Mouse (Mus musculus) heart, embryonic 14.5 days (tissue): Measurements from ENCODE around the gene Ccdc89. TPM values are rescaled to one million over a fixed set of nuclear protein-coding genes. Genes with fewer than 3 reads are reported as not detected.

ENCODE experiments used
- ATAC-seq: fragments of 200-750 bp; cut with Nextera tagmentation; 2 replicates; pipeline ENCODE4 v1.8.0; 2017; ENCODE audit warnings: low read depth, moderate TSS enrichment; ENCODE audit not compliant: insufficient number of reproducible peaks, insufficient read depth, low FRiP score
- H3K27ac ChIP-seq, 2 experiments: fragments of 200-500 bp in 1 of 2; fragments of 300-500 bp in 1 of 2; sonication (generic) in 1 of 2; replicated peaks in 1 of 2; 2 replicates each; pipeline ENCODE4 v1.5.1; 2012 to 2014; ENCODE audit warnings: low read depth in 2 of 2, low read length in 2 of 2, control low read depth in 1 of 2, mild to moderate bottlenecking in 1 of 2, mixed read lengths in 1 of 2; ENCODE audit not compliant: control insufficient read depth in 1 of 2, insufficient read depth in 1 of 2
- H3K27me3 ChIP-seq: fragments of 300-500 bp; sonication (generic); 2 replicates; pipeline ENCODE4 v1.6.1; 2014; ENCODE audit warnings: mild to moderate bottlenecking, low read length, control low read depth; ENCODE audit not compliant: control insufficient read depth, insufficient read depth
- H3K36me3 ChIP-seq: fragments of 300-500 bp; sonication (generic); 2 replicates; pipeline ENCODE4 v1.6.1; 2014; ENCODE audit warnings: mild to moderate bottlenecking, control low read depth, low read length, mixed read lengths; ENCODE audit not compliant: control insufficient read depth, insufficient read depth
- H3K4me1 ChIP-seq, 2 experiments: fragments of 200-500 bp in 1 of 2; fragments of 300-500 bp in 1 of 2; sonication (generic) in 1 of 2; 2 replicates each; pipeline ENCODE4 v1.6.1; 2012 to 2014; ENCODE audit warnings: low read length in 2 of 2, control low read depth in 1 of 2, mixed read lengths in 1 of 2; ENCODE audit not compliant: control insufficient read depth in 2 of 2, insufficient read depth in 2 of 2
- H3K4me2 ChIP-seq: fragments of 300-500 bp; sonication (generic); 2 replicates; pipeline ENCODE4 v1.6.1; 2014; ENCODE audit warnings: mild to moderate bottlenecking, low read length
- H3K4me3 ChIP-seq, 2 experiments: fragments of 200-500 bp in 1 of 2; fragments of 300-500 bp in 1 of 2; sonication (generic) in 1 of 2; 2 replicates each; pipeline ENCODE4 v1.5.1; 2012 to 2014; ENCODE audit warnings: low read length in 2 of 2, mild to moderate bottlenecking in 2 of 2, control low read depth in 1 of 2, low read depth in 1 of 2, moderate library complexity in 1 of 2; ENCODE audit not compliant: control insufficient read depth in 1 of 2, insufficient read depth in 1 of 2
- H3K9ac ChIP-seq: fragments of 300-500 bp; sonication (generic); 2 replicates; pipeline ENCODE4 v1.6.1; 2014; ENCODE audit warnings: mild to moderate bottlenecking, low read length
- H3K9me3 ChIP-seq: fragments of 300-500 bp; sonication (generic); 2 replicates; pipeline ENCODE4 v1.6.1; 2016; ENCODE audit warnings: low read length, control low read depth; ENCODE audit not compliant: control insufficient read depth
- WGBS: fragments of 180-500 bp; shearing (Covaris S2); extraction: QIAGEN DNeasy Blood & Tissue Kit; methylation state at CpG from one replicate; pipeline ENCODE4 v1.1.7; 2014; 5-methylcytosine and 5-hydroxymethylcytosine counted together
- polyA plus RNA-seq: library from polyadenylated mRNA; unstranded; fragments of >200 nt; fragmentation: Nextera tagmentation; extraction: Ambion mirVana; gene quantifications from 2 replicates; pipeline ENCODE4 v1.2.1, GENCODE M21; 2014

Gene Ccdc89
- polyA plus RNA-seq, 1 experiment from 2014 or later: 1.1 TPM

DNA sequence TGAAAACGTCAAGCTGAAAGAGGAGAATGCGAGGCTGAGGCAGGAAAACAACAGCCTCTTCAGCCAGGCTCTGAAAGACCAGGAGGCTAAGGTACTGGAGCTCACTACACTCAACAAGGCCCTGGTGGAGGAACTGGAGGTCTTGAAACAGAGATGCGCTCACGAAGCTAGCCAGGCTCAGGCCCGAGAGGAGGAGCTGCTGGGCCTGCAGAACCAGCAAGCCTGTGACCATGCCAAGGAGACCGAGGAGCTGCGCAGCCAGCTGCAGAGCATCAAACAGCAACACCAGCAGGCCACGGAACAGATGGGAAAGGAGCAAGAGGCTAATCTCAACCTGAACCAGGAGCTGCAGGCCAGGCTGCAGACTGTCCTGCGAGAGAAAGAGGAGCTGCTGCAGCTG is 629 bp downstream of the Ccdc89 start:
- 42% methylated on average over 9 of the region's 9 CpGs for WGBS
- Histone ChIP-seq H3K36me3 (no peaks in the 10 kb centered on the region), H3K9ac (no peak overlapping the region; the same call in 1 of the 2 replicates), H3K9me3 (no peaks in the 10 kb centered on the region), H3K4me3 (peak overlapping the region; percentile 45 to 48), H3K27ac (no peak overlapping the region), H3K4me2 (peak overlapping the region; percentile 71), H3K4me1 (no peaks in the 10 kb centered on the region), H3K27me3 (no peaks in the 10 kb centered on the region; the same call in 1 of the 2 replicates)
- ATAC-seq: no peak

DNA sequence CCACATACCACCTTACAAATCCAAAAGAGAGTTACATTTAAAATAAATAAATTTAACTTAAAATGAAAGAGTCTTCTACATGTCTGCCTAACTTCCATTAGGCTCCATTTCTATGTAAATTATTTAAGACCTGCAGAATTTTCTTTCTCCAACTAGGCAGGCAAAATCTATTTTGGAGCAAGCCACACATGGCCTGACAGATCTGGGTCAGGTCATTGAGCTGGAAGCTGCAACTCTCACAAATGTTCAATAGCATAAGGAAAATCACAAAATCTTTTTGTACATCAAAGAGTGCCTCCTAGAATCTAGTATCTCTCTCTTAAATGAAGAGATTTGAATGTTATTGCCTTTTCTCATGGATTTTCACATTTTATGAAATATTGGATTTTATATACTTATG is 5.8 kb downstream of the Ccdc89 start:
- no peaks in the 10 kb centered on the region for H3K9me3 ChIP-seq
- no peak overlapping the region for H3K9ac ChIP-seq
- H3K36me3 ChIP-seq: no peaks in the 10 kb centered on the region
- no peak overlapping the region for H3K4me2 ChIP-seq
- no peak overlapping the region for H3K4me3 ChIP-seq
- no peaks in the 10 kb centered on the region for H3K4me1 ChIP-seq
- H3K27ac ChIP-seq: no peak overlapping the region
- H3K27me3 ChIP-seq: no peaks in the 10 kb centered on the region; the same call in 1 of the 2 replicates
- ATAC-seq: no peak

DNA sequence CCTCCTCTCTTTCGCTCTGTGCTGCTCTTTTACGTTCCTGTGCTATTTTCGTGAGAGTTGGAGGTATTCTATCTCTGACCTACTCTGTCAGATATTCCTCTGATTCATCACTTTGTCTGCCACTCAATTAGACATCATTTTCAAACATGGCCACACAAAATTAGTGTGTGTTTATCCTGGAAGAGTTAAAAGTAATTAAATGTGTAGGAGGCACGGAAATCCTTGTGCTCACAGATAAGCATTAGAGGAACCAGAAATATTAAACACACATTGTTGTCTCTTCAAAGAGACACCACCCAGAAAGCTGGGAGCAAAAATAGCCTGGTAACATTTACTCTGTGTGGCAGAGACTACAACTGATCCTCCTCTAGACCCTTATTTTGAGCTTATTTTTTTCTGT is 13.7 kb downstream of the Ccdc89 start:
- Histone ChIP-seq H3K9ac (no peak overlapping the region), H3K27ac (no peak overlapping the region), H3K4me2 (no peak overlapping the region), H3K9me3 (no peaks in the 10 kb centered on the region), H3K4me3 (no peak overlapping the region), H3K36me3 (no peaks in the 10 kb centered on the region), H3K27me3 (no peaks in the 10 kb centered on the region), H3K4me1 (no peaks in the 10 kb centered on the region)
- no peak for ATAC-seq
- WGBS: 79% methylated on average over 4 of the region's 4 CpGs

DNA sequence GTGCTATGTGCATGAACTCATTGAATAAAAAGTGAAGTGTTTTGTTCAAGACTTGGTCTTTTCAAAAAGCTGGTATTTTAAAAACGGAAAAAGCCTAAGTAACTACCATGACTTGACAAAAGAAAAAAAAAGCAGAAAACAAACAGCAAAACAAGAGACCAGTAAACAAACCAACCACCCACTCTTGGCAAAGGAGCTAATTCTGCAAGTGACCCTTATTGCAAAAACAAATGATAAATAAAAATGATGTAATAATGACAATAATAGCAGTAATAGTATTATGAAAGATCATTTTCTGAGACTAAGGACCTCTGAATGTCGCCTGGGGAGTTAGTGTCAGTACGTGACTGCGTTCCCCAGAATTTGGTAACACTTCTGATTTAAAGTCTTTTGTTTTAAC is 15.7 kb downstream of the Ccdc89 start:
- Histone ChIP-seq H3K27me3 (no peaks in the 10 kb centered on the region), H3K4me1 (peaks cover 0 to 6% of the 10 kb centered on the region in 2 experiments; a peak in 1 of 4 replicates)

DNA sequence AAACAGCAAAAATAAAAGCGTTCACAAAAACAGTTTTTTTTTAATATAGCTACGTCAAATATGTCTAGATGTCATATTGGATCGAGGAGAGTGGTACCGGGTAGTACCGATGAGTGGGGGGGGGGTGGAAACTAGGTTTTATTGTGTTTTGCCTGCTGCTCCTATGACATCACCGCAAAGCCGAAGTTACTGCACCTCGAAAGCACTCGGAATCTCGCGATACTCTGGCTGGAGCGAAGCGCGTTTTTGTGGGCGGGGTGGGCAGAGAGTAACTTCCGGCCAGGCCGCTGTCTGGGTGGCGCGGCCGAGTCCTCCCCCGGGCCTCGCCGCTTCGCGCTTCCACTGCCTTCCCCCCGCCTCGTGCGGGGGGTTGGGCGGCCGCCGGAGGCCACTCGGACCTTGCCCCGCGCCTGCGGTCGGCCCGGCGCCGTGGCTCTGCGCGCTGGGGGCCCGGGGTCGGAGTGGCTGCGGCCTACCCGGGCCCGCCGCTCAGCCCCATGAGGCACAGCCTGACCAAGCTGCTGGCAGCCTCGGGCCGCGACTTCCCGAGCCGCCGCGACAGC is 16.2 kb downstream of the Ccdc89 start, which contains the start of gene Crebzf:
Crebzf (plus strand) TSS at position 212 of the 563 bp plus-strand sequence.
- Histone ChIP-seq H3K9me3 (no peaks in the 10 kb centered on the region), H3K27ac (peak within 1 kb of the TSS; percentile 96 to 99), H3K27me3 (no peaks in the 10 kb centered on the region), H3K36me3 (peaks cover 9% of the 10 kb centered on the region), H3K4me3 (peak within 1 kb of the TSS; percentile 77 to 94), H3K4me1 (peaks cover 0 to 11% of the 10 kb centered on the region in 2 experiments; a peak in 2 of 4 replicates), H3K4me2 (peak within 1 kb of the TSS; percentile 67), H3K9ac (peak within 1 kb of the TSS; percentile 99)
- ATAC-seq: peak; percentile 95
- WGBS: under 1% methylated on average over 54 of the region's 54 CpGs

More for the DNA sequence above, 15.7 kb downstream of the Ccdc89 start:
- no peak for ATAC-seq
- peak overlapping the region; percentile 99 for H3K9ac ChIP-seq
- H3K4me2 ChIP-seq: peak overlapping the region; percentile 67
- peaks cover 4% of the 10 kb centered on the region for H3K36me3 ChIP-seq
- H3K9me3 ChIP-seq: no peaks in the 10 kb centered on the region
- H3K4me3 ChIP-seq: peak overlapping the region; percentile 77 to 94; a peak in 3 of 4 replicates
- peak overlapping the region; percentile 72 to 99 for H3K27ac ChIP-seq
- WGBS: 13% methylated on average over 4 of the region's 4 CpGs

DNA sequence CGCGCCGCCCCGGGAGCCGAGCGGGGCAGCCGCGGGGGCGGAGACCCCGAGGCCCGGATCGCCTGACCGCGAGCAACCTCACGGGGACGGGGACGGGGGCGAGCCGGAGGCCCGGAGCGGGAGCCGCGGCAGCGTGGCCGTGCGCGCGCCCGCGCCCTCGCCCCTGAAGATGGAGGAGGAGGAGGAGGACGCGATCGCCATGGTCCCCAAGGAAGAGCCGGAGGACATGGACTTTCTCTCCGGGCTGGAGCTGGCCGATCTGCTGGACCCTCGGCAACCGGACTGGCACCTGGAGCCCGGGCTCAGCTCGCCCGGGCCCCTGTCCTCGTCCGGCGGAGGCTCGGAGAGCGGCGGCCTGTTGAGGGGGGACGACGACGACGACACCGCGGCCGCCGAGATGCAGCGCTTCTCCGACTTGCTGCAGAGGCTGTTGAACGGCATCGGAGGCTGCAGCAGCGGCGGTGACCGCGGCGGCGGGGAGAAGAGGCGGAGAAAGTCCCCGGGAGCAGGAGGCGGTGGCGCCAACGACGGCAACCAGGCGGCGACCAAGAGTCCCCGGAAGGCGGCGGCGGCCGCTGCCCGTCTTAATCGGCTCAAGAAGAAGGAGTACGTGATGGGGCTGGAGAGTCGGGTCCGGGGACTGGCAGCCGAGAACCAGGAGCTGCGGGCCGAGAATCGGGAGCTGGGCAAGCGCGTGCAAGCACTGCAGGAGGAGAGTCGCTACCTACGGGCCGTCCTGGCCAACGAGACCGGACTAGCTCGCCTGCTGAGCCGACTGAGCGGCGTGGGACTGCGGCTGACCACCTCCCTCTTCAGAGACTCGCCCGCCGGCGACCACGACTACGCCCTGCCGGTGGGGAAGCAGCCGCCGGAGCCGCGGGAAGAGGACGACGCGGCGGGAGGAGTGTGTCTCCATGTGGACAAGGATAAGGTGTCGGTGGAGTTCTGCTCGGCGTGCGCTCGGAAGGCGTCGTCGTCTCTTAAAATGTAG is 17.0 kb downstream of the Ccdc89 start:
- Histone ChIP-seq H3K4me1 (peaks cover 0 to 11% of the 10 kb centered on the region in 2 experiments; a peak in 2 of 4 replicates), H3K4me3 (peak overlapping the region; percentile 77 to 94), H3K27me3 (no peaks in the 10 kb centered on the region), H3K4me2 (peak overlapping the region; percentile 67), H3K36me3 (peaks cover 15% of the 10 kb centered on the region), H3K9ac (peak overlapping the region; percentile 99), H3K9me3 (no peaks in the 10 kb centered on the region), H3K27ac (peak overlapping the region; percentile 96 to 99)
- ATAC-seq: peak; percentile 75
- WGBS: under 1% methylated on average over 119 of the region's 123 CpGs

DNA sequence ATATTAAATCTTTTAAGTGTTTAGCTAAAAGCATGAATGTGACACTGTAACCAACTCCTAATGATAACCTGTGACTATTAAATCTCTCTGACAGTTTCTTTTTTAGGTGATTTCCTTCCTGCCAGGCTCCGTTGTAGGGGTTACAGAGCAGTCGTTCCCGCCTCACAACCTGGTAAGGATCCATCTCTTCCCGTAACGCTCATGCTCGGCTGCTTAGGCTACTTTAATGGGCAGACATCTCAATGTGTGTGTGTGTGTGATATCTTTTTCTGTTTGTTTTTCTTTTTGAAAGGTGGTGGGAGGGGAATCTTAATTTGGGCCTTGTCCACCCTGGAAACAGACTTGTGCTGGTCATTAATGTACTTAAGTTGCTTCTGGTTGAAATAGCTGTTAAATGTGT is 17.8 kb downstream of the Ccdc89 start:
- Histone ChIP-seq H3K4me1 (peaks cover 0 to 11% of the 10 kb centered on the region in 2 experiments; a peak in 2 of 4 replicates), H3K27ac (peak overlapping the region in 1 of 2 experiments; percentile 99; a peak in 2 of 4 replicates), H3K4me2 (peak overlapping the region; percentile 67), H3K9ac (peak overlapping the region; percentile 99), H3K27me3 (no peaks in the 10 kb centered on the region), H3K4me3 (peak overlapping the region; percentile 77 to 94), H3K36me3 (peaks cover 20% of the 10 kb centered on the region), H3K9me3 (no peaks in the 10 kb centered on the region)
- no peak for ATAC-seq
- 0% methylated on average over 6 of the region's 6 CpGs for WGBS
